Comparison of ENCODE assay signal across 8 mouse cellular contexts in genomic region chr14:76623371-76623988, GRCm38 (mm10).
A peak's percentile ranks its signal among the peaks of the same experiment; 100 is the strongest.
DNase-seq lines count a peak whose midpoint lies in the region; ATAC-seq lines count a peak whose summit lies in the region.

No protein-coding gene starts in this region.

- no peaks in the 10 kb centered on the region for H3K27me3 ChIP-seq in heart, embryonic 10.5 days (ENCODE audit: insufficient read depth, poor library complexity, severe bottlenecking)
- no peaks in the 10 kb centered on the region for H3K27me3 ChIP-seq in intestine, embryonic 14.5 days (replicated peaks; ENCODE audit: control insufficient read depth, insufficient read depth, low read length)
- no peaks in the 10 kb centered on the region for H3K27me3 ChIP-seq in midbrain, embryonic 11.5 days (ENCODE audit: control insufficient read depth, insufficient read depth, low read length)

- no peaks in the 10 kb centered on the region for H3K9me3 ChIP-seq in heart, embryonic 10.5 days
- no peaks in the 10 kb centered on the region for H3K9me3 ChIP-seq in intestine, embryonic 14.5 days (ENCODE audit: control insufficient read depth, low read length)
- H3K9me3 ChIP-seq in midbrain, embryonic 11.5 days (ENCODE audit: control insufficient read depth, low read length): no peaks in the 10 kb centered on the region

- WGBS in heart, embryonic 10.5 days: 25% methylated on average over 10 of the region's 10 CpGs
- 30% methylated on average over 10 of the region's 10 CpGs for WGBS in intestine, embryonic 14.5 days
- 36% methylated on average over 10 of the region's 10 CpGs for WGBS in midbrain, embryonic 11.5 days

- intact Hi-C loops in heart, postnatal 14 days (cut with DNase I): loop anchor here (5.0 kb wide), 1 partner anchor 194 kb away; no protein-coding TSS in a partner anchor

- no peak for DNase-seq in heart, embryonic 10.5 days (ENCODE audit: low spot score)
- no peak for DNase-seq in heart, postnatal 14 days
- DNase-seq in embryo, embryonic 11 days: peak; percentile 65
- no peak for DNase-seq in intestine, embryonic 14.5 days (ENCODE audit: low spot score)
- DNase-seq in midbrain, embryonic 11.5 days (ENCODE audit: low spot score, missing footprints): no peak
- DNase-seq in cerebellum, postnatal 4 days (ENCODE audit: low spot score in 2 of 2): no peak
- no peak for DNase-seq in kidney, adult 18-20 months
- DNase-seq in urinary bladder, adult 2 months (ENCODE audit: low spot score): no peak

- ATAC-seq in intestine, embryonic 14.5 days (replicated peaks; ENCODE audit: low FRiP score, low TSS enrichment, low read depth): no peak
- ATAC-seq in midbrain, embryonic 11.5 days (ENCODE audit: low FRiP score): no peak

- H3K4me2 ChIP-seq in intestine, embryonic 14.5 days (ENCODE audit: low read length): peak overlapping the region; percentile 32; the same call in 1 of the 2 replicates
- H3K4me2 ChIP-seq in midbrain, embryonic 11.5 days: no peak overlapping the region

- peak overlapping the region; percentile 15; the same call in 1 of the 2 replicates for H3K4me3 ChIP-seq in heart, embryonic 10.5 days
- no peak overlapping the region for H3K4me3 ChIP-seq in intestine, embryonic 14.5 days (ENCODE audit: low read depth, low read length)
- no peak overlapping the region for H3K4me3 ChIP-seq in midbrain, embryonic 11.5 days (ENCODE audit: low read depth, low read length)

- H3K27ac ChIP-seq in heart, embryonic 10.5 days: peak overlapping the region; percentile 91
- H3K27ac ChIP-seq in intestine, embryonic 14.5 days (ENCODE audit: low read depth): peak overlapping the region; percentile 69
- peak overlapping the region; percentile 32; the same call in 1 of the 2 replicates for H3K27ac ChIP-seq in midbrain, embryonic 11.5 days (ENCODE audit: low read depth, low read length)

- H3K36me3 ChIP-seq in heart, embryonic 10.5 days: no peaks in the 10 kb centered on the region
- H3K36me3 ChIP-seq in intestine, embryonic 14.5 days (ENCODE audit: control insufficient read depth, insufficient read depth, low read length): no peaks in the 10 kb centered on the region
- H3K36me3 ChIP-seq in midbrain, embryonic 11.5 days (ENCODE audit: control insufficient read depth, insufficient read depth, low read length): no peaks in the 10 kb centered on the region

- no peak overlapping the region for H3K9ac ChIP-seq in intestine, embryonic 14.5 days (ENCODE audit: low read length)
- no peak overlapping the region for H3K9ac ChIP-seq in midbrain, embryonic 11.5 days (ENCODE audit: low read length)

- peaks cover 64% of the 10 kb centered on the region for H3K4me1 ChIP-seq in heart, embryonic 10.5 days
- peaks cover 44% of the 10 kb centered on the region for H3K4me1 ChIP-seq in intestine, embryonic 14.5 days (replicated peaks; ENCODE audit: control insufficient read depth, insufficient read depth, low read length)
- H3K4me1 ChIP-seq in midbrain, embryonic 11.5 days (ENCODE audit: control insufficient read depth, insufficient read depth, low read length): peaks cover 20% of the 10 kb centered on the region

Comparison
In these comparisons a context has a peak if more than half of its experiments do, and no peak if none do; other contexts are left out.
1. H3K27ac ChIP-seq: peak in every context shown above with its lines; median percentile 91 in heart, embryonic 10.5 days; 69 in intestine, embryonic 14.5 days; 32 in midbrain, embryonic 11.5 days.